Mouse (Mus musculus): Measurements from ENCODE around the gene Macf1. TPM values are rescaled to one million over a fixed set of nuclear protein-coding genes. Genes with fewer than 3 reads are reported as not detected.
"Not testable (repeated sequence)": the region's sequence is repeated elsewhere in the genome, so short reads cannot be mapped to it uniquely, and the experiment has no call there.

Gene Macf1
- total RNA-seq, 2 experiments from 2014 or later, result 108 to 123 TPM

DNA sequence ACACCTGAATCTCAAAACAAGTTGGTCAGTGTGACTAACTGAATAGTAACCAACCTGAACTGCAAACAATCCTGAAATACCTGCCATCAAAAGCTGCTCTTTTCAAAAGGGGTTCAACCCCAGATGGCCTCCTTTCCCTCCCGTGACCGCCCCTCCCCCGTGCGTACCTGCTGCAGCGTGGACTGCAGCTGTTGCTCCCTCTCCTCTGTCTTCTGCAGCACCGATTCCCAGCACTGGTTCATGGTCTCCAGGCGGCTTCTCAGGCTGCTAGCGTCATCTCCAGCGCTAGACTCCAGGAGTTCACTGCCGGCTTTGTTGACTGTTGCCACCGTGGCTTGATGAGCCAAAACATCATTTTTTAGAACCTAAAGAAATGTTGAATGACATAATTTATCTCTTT, 302.6 kb downstream of the Macf1 start:
- no peak for DNase-seq (ENCODE audit: low spot score in 2 of 2)

GRCm38 (mm10) chr4:123376031-123376430, 308.1 kb downstream of the Macf1 start:
- no peak for DNase-seq (ENCODE audit: low spot score in 2 of 2)

GRCm38 (mm10) chr4:123374316-123375008, 309.7 kb downstream of the Macf1 start:
- no peak for DNase-seq (ENCODE audit: low spot score in 2 of 2)

- no peak for DNase-seq (ENCODE audit: low spot score in 2 of 2)
Observed at GRCm38 (mm10) chr4:123363555-123363954, 320.6 kb downstream of the Macf1 start.

DNA sequence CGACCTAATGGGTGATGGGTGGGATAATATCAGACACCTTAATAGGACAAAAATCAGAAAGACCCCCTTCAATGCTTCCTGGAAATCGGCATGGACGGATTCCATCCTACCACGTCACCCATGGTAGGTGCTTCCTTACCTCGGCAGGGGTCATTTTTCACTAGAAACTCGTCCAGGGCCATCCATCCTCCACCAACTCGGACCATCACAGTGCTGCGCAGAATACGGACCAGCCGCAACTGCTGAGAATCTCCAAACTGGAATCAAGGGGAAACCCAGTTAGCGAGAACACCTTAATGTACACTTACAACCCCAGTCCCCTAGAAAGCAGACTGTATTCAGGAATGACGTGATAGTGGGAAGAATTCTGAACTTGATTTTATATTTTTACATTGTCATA, 323.4 kb downstream of the Macf1 start:
- no peak for DNase-seq (ENCODE audit: low spot score in 2 of 2)

- no peak for DNase-seq (ENCODE audit: low spot score in 2 of 2)
Observed at GRCm38 (mm10) chr4:123358613-123359012, 325.5 kb downstream of the Macf1 start.

DNA sequence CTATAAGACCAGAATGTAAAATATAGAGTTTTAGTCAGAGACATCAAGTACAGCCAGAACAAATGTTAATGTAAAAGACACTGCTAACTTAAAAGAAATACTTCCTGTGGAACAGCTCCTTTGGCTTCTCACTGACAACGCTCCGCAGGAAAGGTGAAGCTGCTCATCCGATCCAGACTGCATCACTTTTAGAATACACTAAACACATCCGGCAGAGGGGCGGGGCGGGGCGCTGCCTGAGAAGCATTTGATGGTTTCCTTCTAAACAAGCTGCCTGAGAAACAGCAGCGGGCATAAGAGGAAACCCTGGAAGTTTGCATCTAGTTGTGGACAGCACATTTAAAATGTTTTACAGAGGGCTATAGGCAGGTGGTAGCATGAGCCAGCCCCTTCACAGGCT, 328.2 kb downstream of the Macf1 start:
- no peak for DNase-seq (ENCODE audit: low spot score in 2 of 2)

- DNase-seq (ENCODE audit: low spot score in 2 of 2), result peak in 1 of 2 experiments; percentile 20
Observed at GRCm38 (mm10) chr4:123353271-123353877, 330.8 kb downstream of the Macf1 start.

DNA sequence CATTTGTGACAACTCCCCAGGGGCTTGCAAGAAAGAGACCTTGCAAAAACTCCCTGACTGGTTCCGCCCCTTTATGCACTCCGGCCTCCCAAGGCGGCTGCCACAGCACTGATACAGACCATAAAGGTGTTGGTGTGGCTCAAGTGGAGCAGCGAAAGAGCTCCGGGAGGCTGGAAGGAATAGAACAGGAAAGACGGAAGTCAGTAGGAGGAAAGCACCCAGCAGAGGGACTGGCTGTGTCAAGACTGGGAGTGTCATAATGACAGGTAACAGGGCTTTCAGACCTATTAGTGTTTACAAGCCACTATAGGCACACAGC, 340.7 kb downstream of the Macf1 start:
- DNase-seq (ENCODE audit: low spot score in 2 of 2), result no peak

- DNase-seq (ENCODE audit: low spot score in 2 of 2), result peak; percentile 70 to 73
Observed at GRCm38 (mm10) chr4:123342642-123343470, 341.3 kb downstream of the Macf1 start, which contains the start of gene Bmp8a. TSS of gene Bmp8a (minus strand) at chr4:123343252.

GRCm38 (mm10) chr4:123342091-123342641, 342.0 kb downstream of the Macf1 start:
- DNase-seq (ENCODE audit: low spot score in 2 of 2), result no peak

DNA sequence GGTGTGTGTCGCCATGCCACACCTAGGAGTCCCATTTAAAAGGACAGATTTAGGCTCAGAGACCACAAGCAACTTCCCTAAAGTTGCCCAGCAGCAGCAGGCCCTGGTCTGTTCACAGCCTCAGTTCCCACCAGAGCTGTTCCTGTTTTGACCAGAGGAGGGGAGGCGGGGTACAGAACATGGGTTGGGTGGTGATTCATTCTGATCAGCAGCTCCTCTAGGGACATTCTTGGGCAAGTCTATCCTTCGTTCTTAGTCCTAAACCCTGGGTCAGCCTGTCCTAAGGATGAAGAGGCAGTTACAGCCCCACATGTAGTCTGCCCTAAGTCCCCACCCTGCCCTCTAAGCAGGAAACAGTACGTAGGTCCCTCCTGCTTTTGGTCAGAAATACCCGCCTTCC, 343.9 kb downstream of the Macf1 start:
- DNase-seq (ENCODE audit: low spot score in 2 of 2), result no peak

GRCm38 (mm10) chr4:123337693-123338092, 346.5 kb downstream of the Macf1 start:
- DNase-seq (ENCODE audit: low spot score in 2 of 2), result no peak

- DNase-seq (ENCODE audit: low spot score in 2 of 2), result no peak
Observed at GRCm38 (mm10) chr4:123335796-123336585, 348.2 kb downstream of the Macf1 start.

DNA sequence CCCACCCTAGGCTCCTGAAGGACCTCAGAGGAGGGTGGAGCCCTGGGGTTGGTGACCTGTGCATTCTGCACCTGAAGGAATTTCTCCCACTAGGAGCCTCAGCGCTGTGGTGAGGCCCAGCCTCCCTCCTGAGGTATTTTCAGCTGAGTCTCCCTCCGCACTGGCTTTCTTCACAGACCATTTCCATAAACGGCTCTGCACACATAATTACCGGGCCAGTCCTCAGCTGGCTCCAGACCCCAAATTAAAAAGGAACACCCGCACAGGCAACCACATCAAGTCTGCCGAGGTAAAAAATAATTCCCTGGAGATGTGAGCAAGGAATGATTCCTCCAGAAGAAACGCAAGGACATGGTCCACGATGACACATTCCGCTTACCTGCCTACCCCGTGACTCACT, 348.9 kb downstream of the Macf1 start:
- DNase-seq (ENCODE audit: low spot score in 2 of 2), result not testable (repeated sequence)

DNA sequence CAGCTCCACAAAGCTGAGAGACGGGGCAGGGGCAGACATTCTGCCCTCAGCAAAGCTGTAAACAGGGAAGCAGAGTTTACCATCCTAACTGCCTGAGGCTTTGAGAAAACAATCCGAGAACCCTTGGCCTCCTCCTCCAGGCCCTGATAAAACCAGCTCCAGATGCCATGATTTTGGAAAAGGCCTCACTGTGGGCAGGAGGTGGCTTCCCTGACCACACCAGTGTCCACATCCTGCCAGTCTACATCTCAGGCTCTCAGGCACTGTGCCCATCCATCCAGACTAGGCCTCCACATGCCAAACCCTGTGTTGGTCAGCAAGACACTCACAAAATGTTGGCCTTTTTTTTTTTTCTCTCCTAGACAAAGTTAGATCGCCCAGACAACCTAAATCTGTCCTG, 350.0 kb downstream of the Macf1 start:
- DNase-seq (ENCODE audit: low spot score in 2 of 2), result no peak

DNA sequence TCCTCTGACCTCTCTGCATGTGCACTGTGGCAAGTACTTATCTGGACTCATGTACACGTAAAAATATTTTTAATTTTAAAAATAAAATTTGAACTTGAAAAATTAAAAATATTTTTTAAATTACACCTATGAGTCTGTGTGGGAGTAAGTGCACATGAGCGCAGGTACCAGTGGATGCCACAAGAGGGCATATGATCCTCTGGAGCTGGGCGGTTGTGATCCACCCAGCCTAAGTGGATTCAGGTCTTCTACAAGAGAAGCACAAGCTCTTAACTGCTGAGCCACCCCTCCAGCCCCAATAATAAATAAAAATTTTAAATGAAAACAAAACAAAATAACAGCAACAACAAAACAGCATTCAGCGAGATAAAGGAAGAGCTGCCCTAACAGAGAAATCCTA, 351.0 kb downstream of the Macf1 start:
- no peak for DNase-seq (ENCODE audit: low spot score in 2 of 2)

DNA sequence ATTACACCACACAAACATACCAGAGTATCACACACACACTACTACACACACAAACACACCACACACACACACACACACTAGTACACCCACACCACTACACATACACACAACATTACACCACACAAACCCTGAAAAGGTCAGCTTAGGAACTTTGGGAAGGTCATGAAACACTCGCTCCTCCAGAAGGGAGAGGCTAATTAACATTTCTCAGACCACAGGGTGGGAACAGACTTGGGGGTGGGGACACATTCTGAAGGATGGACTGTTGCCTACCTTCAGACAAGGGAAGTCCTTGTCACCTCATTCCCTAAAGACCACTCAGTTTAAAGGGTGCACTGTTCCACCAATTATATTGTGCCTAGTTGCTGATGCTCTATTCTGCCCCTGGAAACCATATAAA, 352.2 kb downstream of the Macf1 start:
- not testable (repeated sequence) for DNase-seq (ENCODE audit: low spot score in 2 of 2)

- no peak for DNase-seq (ENCODE audit: low spot score in 2 of 2)
Observed at GRCm38 (mm10) chr4:123331326-123331725, 352.8 kb downstream of the Macf1 start.

- DNase-seq (ENCODE audit: low spot score in 2 of 2), result no peak
Observed at GRCm38 (mm10) chr4:123328946-123329345, 355.2 kb downstream of the Macf1 start.

DNA sequence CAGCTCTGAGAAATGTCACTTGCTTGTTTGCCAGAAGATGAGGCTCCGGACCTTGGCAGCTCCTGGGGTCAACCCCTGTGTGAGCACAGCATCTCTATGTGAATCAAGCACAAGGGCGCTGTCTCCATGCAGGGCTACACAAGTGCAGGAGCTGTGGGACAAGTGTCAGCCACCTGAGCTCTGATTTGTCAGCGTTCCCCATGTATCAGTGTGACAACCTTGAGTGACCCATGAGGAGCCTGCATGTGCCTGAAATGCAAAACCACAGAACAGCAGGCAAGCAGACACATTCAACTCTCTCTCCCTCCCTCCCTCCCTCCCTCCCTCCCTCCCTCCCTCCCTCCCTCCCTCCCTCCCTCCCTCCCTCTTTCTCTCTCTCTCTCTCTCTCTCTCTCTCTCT, 356.5 kb downstream of the Macf1 start:
- DNase-seq (ENCODE audit: low spot score in 2 of 2), result no peak

Data from adrenal gland, adult 18-20 months (tissue).